Mouse (Mus musculus) liver, adult 2 months (tissue): ENCODE measurements at regions not wholly inside any gene's neighbourhood (a gene's known extent, or its start where the extent isn't known, plus 50 kb on each side); places are given as distances from the start of the nearest gene placed in this dataset.

Experiments
- CTCF ChIP-seq: fragments of 200-500 bp; IDR thresholded peaks from 2 replicates; pipeline ENCODE4 v1.5.1; 2011; ENCODE audit warnings: low read depth, low read length, control low read depth
- POLR2A ChIP-seq: fragments of 200-500 bp; IDR thresholded peaks from 2 replicates; pipeline ENCODE4 v1.6.1; 2011; ENCODE audit warnings: low read length, control low read depth; ENCODE audit not compliant: insufficient read depth; ENCODE audit errors: extremely low read depth

DNA sequence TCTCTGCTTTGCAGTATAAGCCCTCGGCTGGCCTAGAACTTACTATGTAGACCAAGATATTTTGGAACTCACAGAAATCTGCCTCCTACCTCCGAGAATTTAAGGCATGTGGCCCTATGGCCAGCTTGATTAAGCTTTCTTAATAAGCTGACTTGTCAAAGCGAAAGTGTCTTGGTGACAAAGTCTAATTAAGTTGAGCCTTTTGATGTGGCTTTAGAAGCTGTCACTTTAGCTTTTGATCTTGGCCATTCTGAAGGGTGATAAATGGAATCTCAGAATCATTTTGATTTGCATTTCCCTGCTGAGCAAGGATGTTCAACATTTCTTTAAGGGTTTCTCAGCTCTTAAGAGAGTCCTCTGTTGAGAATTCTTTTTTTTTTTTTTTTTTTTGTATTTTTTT lies 67.6 kb upstream of the Tdrd3 start:
- TF ChIP-seq CTCF (no peak), POLR2A (no peak)
